Mouse (Mus musculus) small intestine, adult 2 months (tissue): ENCODE measurements at regions not wholly inside any gene's neighbourhood (a gene's known extent, or its start where the extent isn't known, plus 50 kb on each side); places are given as distances from the start of the nearest gene placed in this dataset.

ENCODE experiments used
- H3K27ac ChIP-seq: fragments of 200-500 bp; 2 replicates; pipeline ENCODE4 v1.5.1; 2012; ENCODE audit warnings: low read depth, low read length, control low read depth, inconsistent platforms; ENCODE audit not compliant: insufficient read depth
- H3K27me3 ChIP-seq: fragments of 200-500 bp; 2 replicates; pipeline ENCODE4 v1.6.1; 2012; ENCODE audit warnings: mild to moderate bottlenecking, moderate library complexity, low read length, inconsistent platforms; ENCODE audit not compliant: control insufficient read depth, insufficient read depth
- H3K36me3 ChIP-seq: fragments of 200-500 bp; 2 replicates; pipeline ENCODE4 v1.6.1; 2012; ENCODE audit warnings: mild to moderate bottlenecking, low read length, control low read depth, inconsistent platforms; ENCODE audit not compliant: control insufficient read depth, insufficient read depth
- H3K4me1 ChIP-seq: fragments of 200-500 bp; 2 replicates; pipeline ENCODE4 v1.6.1; 2012; ENCODE audit warnings: low read length, inconsistent platforms, mixed read lengths; ENCODE audit not compliant: control insufficient read depth, insufficient read depth, insufficient read length
- H3K4me3 ChIP-seq: fragments of 200-500 bp; 2 replicates; pipeline ENCODE4 v1.5.1; 2012; ENCODE audit warnings: low read depth, mild to moderate bottlenecking, control low read depth, inconsistent platforms, low read length, moderate library complexity
- CTCF ChIP-seq: fragments of 200-500 bp; IDR thresholded peaks from 2 replicates; pipeline ENCODE4 v1.5.1; 2012; ENCODE audit warnings: low read depth, mild to moderate bottlenecking, control low read depth, inconsistent platforms, low read length, moderate library complexity, mixed read lengths; ENCODE audit not compliant: insufficient replicate concordance, insufficient read length; ENCODE audit errors: extremely low read depth
- POLR2A ChIP-seq: fragments of 200-500 bp; IDR thresholded peaks from 2 replicates; pipeline ENCODE4 v1.6.1; 2012; ENCODE audit warnings: low read depth, mild to moderate bottlenecking, control low read depth, inconsistent platforms, low read length, moderate library complexity
- WGBS: fragments of 180-500 bp; shearing (Covaris S2); methylation state at CpG from one replicate; pipeline ENCODE4 v1.1.7; 2018; 5-methylcytosine and 5-hydroxymethylcytosine counted together

- WGBS: 82% methylated on average over 2 of the region's 2 CpGs
- Histone ChIP-seq H3K36me3 (no peaks in the 10 kb centered on the region), H3K27ac (no peak overlapping the region), H3K27me3 (no peaks in the 10 kb centered on the region), H3K4me1 (no peaks in the 10 kb centered on the region), H3K4me3 (no peak overlapping the region)
- TF ChIP-seq POLR2A (no peak), CTCF (no peak)
These were observed 122.0 kb upstream of the Gm11096 start for GRCm38 (mm10) chr17:81319605-81320004.

DNA sequence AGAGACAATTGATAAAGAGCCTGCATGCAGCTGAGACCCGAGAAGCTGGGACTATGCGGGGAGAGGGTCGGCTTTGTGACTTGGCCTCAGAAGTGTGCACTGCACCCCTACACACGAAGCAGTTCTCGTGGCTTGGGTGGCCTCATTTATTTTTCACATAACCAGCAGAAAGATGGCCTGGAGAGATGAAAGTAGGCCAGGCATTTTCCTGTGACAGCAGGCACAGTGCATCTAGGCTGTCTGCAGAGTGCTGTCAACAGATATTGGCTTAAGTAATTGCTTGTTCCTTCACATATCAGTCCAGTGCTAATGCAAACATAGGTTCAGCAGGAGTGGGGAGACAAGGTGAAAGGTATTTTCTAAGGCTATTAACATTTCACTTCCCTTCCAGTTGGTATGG, 124.9 kb upstream of the Gm11096 start:
- Histone ChIP-seq H3K36me3 (no peaks in the 10 kb centered on the region), H3K27ac (no peak overlapping the region), H3K4me3 (no peak overlapping the region), H3K27me3 (no peaks in the 10 kb centered on the region), H3K4me1 (no peaks in the 10 kb centered on the region)
- TF ChIP-seq CTCF (no peak), POLR2A (no peak)
- 65% methylated on average over 5 of the region's 5 CpGs for WGBS

GRCm38 (mm10) chr17:81305880-81306279, 135.7 kb upstream of the Gm11096 start:
- TF ChIP-seq CTCF (no peak), POLR2A (no peak)
- Histone ChIP-seq H3K4me3 (no peak overlapping the region), H3K36me3 (no peaks in the 10 kb centered on the region), H3K4me1 (no peaks in the 10 kb centered on the region), H3K27ac (no peak overlapping the region), H3K27me3 (no peaks in the 10 kb centered on the region)
- WGBS: 50% methylated on average over 2 of the region's 2 CpGs

DNA sequence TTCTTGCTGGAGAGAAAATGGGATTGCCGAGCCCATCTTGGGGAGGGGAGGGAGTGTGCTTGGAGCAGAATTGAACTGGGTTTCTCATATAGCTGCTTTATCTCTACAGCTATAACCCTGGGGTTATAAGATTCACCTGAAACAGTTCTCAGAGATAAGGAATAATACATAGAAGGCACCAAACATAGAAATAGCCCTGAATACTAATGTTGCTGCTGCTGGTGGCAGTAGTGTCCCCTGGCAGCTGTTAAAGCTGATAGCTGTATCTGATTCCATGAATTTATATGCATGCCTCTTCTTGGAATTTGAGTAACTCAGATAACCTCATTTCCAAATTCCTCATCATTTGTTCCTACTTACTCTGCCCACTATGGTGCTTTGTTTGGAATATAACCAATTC, 137.0 kb upstream of the Gm11096 start:
- H3K4me3 ChIP-seq: no peak overlapping the region
- no peaks in the 10 kb centered on the region for H3K4me1 ChIP-seq
- TF ChIP-seq POLR2A (no peak), CTCF (no peak)
- no peaks in the 10 kb centered on the region for H3K27me3 ChIP-seq
- H3K27ac ChIP-seq: no peak overlapping the region
- no peaks in the 10 kb centered on the region for H3K36me3 ChIP-seq
- WGBS: 67% methylated on average over 1 of the region's 1 CpGs

DNA sequence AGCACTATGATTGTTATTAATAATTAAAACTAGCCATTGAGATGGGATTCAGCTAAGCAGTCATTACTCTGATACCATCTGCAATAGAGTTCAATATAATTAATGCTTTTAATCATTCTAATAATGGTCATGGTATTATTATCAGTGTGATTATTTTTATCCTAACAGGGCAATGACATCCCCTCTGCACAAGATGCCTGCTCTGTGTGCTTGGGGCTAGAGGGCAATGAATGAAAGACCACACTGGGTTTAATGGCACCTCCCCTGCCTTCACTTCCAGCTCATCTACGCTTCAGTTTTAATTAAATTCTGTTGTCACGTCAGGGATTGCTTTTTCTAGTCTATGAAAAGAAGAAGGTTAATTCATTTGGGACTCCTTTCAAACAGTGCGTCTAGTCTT, 139.1 kb upstream of the Gm11096 start:
- Histone ChIP-seq H3K4me1 (no peaks in the 10 kb centered on the region), H3K4me3 (no peak overlapping the region), H3K27ac (no peak overlapping the region), H3K27me3 (no peaks in the 10 kb centered on the region), H3K36me3 (no peaks in the 10 kb centered on the region)
- WGBS: 90% methylated on average over 3 of the region's 3 CpGs
- TF ChIP-seq CTCF: no peak
- TF ChIP-seq POLR2A: no peak

- no peak overlapping the region for H3K27ac ChIP-seq
- no peak for TF ChIP-seq CTCF
- TF ChIP-seq POLR2A: no peak
- no peaks in the 10 kb centered on the region for H3K27me3 ChIP-seq
- WGBS: 79% methylated on average over 2 of the region's 2 CpGs
- H3K4me1 ChIP-seq: no peaks in the 10 kb centered on the region
- H3K36me3 ChIP-seq: no peaks in the 10 kb centered on the region
- H3K4me3 ChIP-seq: no peak overlapping the region
These were observed 149.7 kb upstream of the Gm11096 start for GRCm38 (mm10) chr17:81291829-81292228.

GRCm38 (mm10) chr17:81282543-81282942, 159.0 kb upstream of the Gm11096 start:
- H3K36me3 ChIP-seq: no peaks in the 10 kb centered on the region
- no peaks in the 10 kb centered on the region for H3K27me3 ChIP-seq
- TF ChIP-seq CTCF: no peak
- no peak for TF ChIP-seq POLR2A
- H3K4me3 ChIP-seq: no peak overlapping the region
- 91% methylated on average over 2 of the region's 2 CpGs for WGBS
- H3K4me1 ChIP-seq: no peaks in the 10 kb centered on the region
- no peak overlapping the region for H3K27ac ChIP-seq

- TF ChIP-seq CTCF (no peak), POLR2A (no peak)
- WGBS: 5% methylated on average over 1 of the region's 1 CpGs
- Histone ChIP-seq H3K4me1 (no peaks in the 10 kb centered on the region), H3K4me3 (no peak overlapping the region), H3K36me3 (no peaks in the 10 kb centered on the region), H3K27me3 (no peaks in the 10 kb centered on the region), H3K27ac (no peak overlapping the region)
These were observed 171.3 kb upstream of the Gm11096 start for GRCm38 (mm10) chr17:81270235-81270634.
